Mouse (Mus musculus): ENCODE measurements around the gene Psma5.

Gene Psma5

GRCm38 (mm10) chr3:108307485-108307884 lies 50.8 kb downstream of the Psma5 start:
- DNase-seq, result no peak

- DNase-seq, result no peak
Observed at GRCm38 (mm10) chr3:108310921-108311341, 54.2 kb downstream of the Psma5 start.

- no peak for DNase-seq
Observed at GRCm38 (mm10) chr3:108311688-108312087, 55.0 kb downstream of the Psma5 start.

GRCm38 (mm10) chr3:108312414-108312813 lies 55.7 kb downstream of the Psma5 start:
- no peak for DNase-seq

- no peak for DNase-seq
Observed at GRCm38 (mm10) chr3:108313138-108313537, 56.4 kb downstream of the Psma5 start.

- DNase-seq, result no peak
Observed at GRCm38 (mm10) chr3:108314038-108314675, 57.4 kb downstream of the Psma5 start.

- no peak for DNase-seq
Observed at GRCm38 (mm10) chr3:108318517-108318916, 61.8 kb downstream of the Psma5 start.

- DNase-seq, result no peak
Observed at GRCm38 (mm10) chr3:108321671-108322070, 64.9 kb downstream of the Psma5 start.

GRCm38 (mm10) chr3:108322136-108322535 lies 65.4 kb downstream of the Psma5 start:
- DNase-seq, result no peak

GRCm38 (mm10) chr3:108322962-108323361 lies 66.2 kb downstream of the Psma5 start:
- DNase-seq, result no peak

- no peak for DNase-seq
Observed at GRCm38 (mm10) chr3:108324837-108325236, 68.1 kb downstream of the Psma5 start.

GRCm38 (mm10) chr3:108325521-108325920 lies 68.8 kb downstream of the Psma5 start:
- no peak for DNase-seq

- DNase-seq, result no peak
Observed at GRCm38 (mm10) chr3:108327275-108327674, 70.5 kb downstream of the Psma5 start.

- DNase-seq, result no peak
Observed at GRCm38 (mm10) chr3:108327916-108328315, 71.2 kb downstream of the Psma5 start.

- DNase-seq, result no peak
Observed at GRCm38 (mm10) chr3:108328441-108328841, 71.7 kb downstream of the Psma5 start.
